Mouse (Mus musculus): ENCODE measurements at regions not wholly inside any gene's neighbourhood (a gene's known extent, or its start where the extent isn't known, plus 50 kb on each side); places are given as distances from the start of the nearest gene placed in this dataset.

DNA sequence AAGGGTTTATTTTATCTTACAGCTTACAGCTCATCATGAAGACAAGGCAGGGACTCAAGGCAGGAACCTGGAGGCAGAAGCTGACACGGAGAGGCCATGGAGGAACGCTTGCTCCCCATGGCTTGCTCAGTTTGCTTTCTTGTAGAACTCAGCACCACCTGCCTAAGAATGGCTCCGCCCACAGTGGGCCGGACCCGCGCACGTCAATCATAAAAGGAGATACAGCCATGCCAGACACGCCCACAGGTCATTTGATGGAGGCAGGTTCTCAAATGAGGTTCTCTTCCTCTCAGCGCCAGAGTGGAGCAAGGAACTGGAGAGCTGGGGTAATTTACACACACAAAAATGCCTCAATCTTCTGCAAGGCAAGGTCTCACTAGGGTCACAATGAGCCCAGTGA, 78.0 kb upstream of the 1700021F07Rik start:
- no peak overlapping the region for H3K27ac ChIP-seq (ENCODE audit: insufficient read depth, low read length)
- H3K4me1 ChIP-seq (ENCODE audit: control insufficient read depth, insufficient read depth, low read length), result no peaks in the 10 kb centered on the region
- no peak overlapping the region for H3K4me3 ChIP-seq (ENCODE audit: insufficient read depth, low read length)
- TF ChIP-seq CTCF (IDR thresholded peaks at IDR 0.05; ENCODE audit: extremely low read depth, insufficient read depth, low read length), result no peak
- TF ChIP-seq POLR2A (IDR thresholded peaks at IDR 0.05; ENCODE audit: extremely low read depth, insufficient read depth, low read length), result no peak

- H3K4me1 ChIP-seq (ENCODE audit: control insufficient read depth, insufficient read depth, low read length), result no peaks in the 10 kb centered on the region
- H3K4me3 ChIP-seq (ENCODE audit: insufficient read depth, low read length), result no peak overlapping the region
- no peak for TF ChIP-seq POLR2A (IDR thresholded peaks at IDR 0.05; ENCODE audit: extremely low read depth, insufficient read depth, low read length)
- TF ChIP-seq CTCF (IDR thresholded peaks at IDR 0.05; ENCODE audit: extremely low read depth, insufficient read depth, low read length), result no peak
- H3K27ac ChIP-seq (ENCODE audit: insufficient read depth, low read length), result no peak overlapping the region
These were observed 77.3 kb upstream of the 1700021F07Rik start for GRCm38 (mm10) chr2:173445039-173445438.

GRCm38 (mm10) chr2:173448546-173449187, 73.7 kb upstream of the 1700021F07Rik start:
- no peak for TF ChIP-seq POLR2A (IDR thresholded peaks at IDR 0.05; ENCODE audit: extremely low read depth, insufficient read depth, low read length)
- no peak for TF ChIP-seq CTCF (IDR thresholded peaks at IDR 0.05; ENCODE audit: extremely low read depth, insufficient read depth, low read length)
- Histone ChIP-seq H3K27ac (ENCODE audit: insufficient read depth, low read length) (no peak overlapping the region), H3K4me1 (ENCODE audit: control insufficient read depth, insufficient read depth, low read length) (no peaks in the 10 kb centered on the region), H3K4me3 (ENCODE audit: insufficient read depth, low read length) (no peak overlapping the region)

DNA sequence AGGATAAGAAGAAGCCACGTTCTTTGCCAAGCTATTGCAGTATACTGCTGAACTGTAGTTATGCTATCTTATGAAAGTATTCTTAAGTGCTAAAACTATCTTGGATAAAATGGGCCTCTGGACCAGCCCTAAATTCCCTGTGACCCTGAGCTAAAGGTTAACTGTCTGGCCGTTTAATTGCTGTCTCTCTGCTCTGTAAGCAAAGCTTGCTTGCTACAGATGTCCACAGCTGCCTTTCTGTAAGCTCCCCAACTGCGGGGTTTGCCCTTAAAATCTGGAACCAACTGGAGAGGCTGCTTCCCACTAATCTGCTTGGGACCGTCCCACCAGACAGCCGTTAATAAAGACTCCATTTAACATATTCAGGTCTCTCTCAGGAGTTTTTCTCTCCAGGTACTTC, 73.2 kb upstream of the 1700021F07Rik start:
- H3K4me1 ChIP-seq (ENCODE audit: control insufficient read depth, insufficient read depth, low read length), result no peaks in the 10 kb centered on the region
- H3K27ac ChIP-seq (ENCODE audit: insufficient read depth, low read length), result no peak overlapping the region
- TF ChIP-seq POLR2A (IDR thresholded peaks at IDR 0.05; ENCODE audit: extremely low read depth, insufficient read depth, low read length) (no peak), CTCF (IDR thresholded peaks at IDR 0.05; ENCODE audit: extremely low read depth, insufficient read depth, low read length) (no peak)
- H3K4me3 ChIP-seq (ENCODE audit: insufficient read depth, low read length), result no peak overlapping the region

DNA sequence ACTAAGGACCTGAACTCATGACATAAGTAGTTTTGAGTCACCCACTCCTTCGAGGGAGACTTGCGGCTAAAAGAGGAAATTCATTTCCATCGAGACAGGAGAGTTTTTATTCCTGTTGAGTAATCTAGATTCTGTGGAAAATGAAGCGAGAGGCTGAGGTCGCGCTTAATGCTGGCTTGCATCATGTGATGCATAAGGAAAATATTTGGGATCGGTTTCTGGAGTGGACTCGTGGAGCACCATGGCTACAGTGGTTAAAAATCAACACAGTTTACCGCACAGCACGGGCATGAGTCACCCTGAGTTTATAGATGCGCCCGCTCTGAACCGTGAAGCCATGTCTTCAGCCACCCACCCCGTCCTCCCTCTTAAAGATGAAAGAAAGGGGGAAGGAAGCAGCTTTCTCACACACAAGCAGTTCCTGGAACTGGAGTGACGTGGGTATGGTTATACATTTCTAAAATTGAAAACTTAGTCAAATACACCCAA, 70.3 kb upstream of the 1700021F07Rik start:
- Histone ChIP-seq H3K4me1 (ENCODE audit: control insufficient read depth, insufficient read depth, low read length) (no peaks in the 10 kb centered on the region), H3K27ac (ENCODE audit: insufficient read depth, low read length) (no peak overlapping the region), H3K4me3 (ENCODE audit: insufficient read depth, low read length) (no peak overlapping the region)
- TF ChIP-seq CTCF (IDR thresholded peaks at IDR 0.05; ENCODE audit: extremely low read depth, insufficient read depth, low read length) (no peak), POLR2A (IDR thresholded peaks at IDR 0.05; ENCODE audit: extremely low read depth, insufficient read depth, low read length) (no peak)

DNA sequence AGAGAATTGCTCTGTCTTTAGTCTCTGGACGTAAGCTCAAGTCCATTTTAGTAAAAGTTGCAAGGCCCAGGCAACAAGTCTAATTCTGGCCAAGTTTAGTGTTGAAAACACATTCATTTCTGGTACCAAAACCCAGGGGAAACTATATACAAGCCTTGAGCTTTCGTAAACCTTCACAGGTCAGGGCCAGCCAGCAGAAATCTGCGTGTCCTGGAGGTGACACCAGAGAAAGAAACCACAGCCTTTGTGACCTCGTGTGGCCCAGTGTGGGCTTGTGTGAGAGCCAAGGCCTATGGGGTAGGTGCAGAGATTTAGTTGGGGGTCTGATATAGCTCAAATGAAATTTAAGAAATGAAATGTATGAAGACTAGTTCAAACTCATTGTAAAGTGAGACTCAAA, 69.6 kb upstream of the 1700021F07Rik start:
- TF ChIP-seq CTCF (IDR thresholded peaks at IDR 0.05; ENCODE audit: extremely low read depth, insufficient read depth, low read length) (no peak), POLR2A (IDR thresholded peaks at IDR 0.05; ENCODE audit: extremely low read depth, insufficient read depth, low read length) (no peak)
- Histone ChIP-seq H3K4me3 (ENCODE audit: insufficient read depth, low read length) (no peak overlapping the region), H3K27ac (ENCODE audit: insufficient read depth, low read length) (no peak overlapping the region), H3K4me1 (ENCODE audit: control insufficient read depth, insufficient read depth, low read length) (no peaks in the 10 kb centered on the region)

DNA sequence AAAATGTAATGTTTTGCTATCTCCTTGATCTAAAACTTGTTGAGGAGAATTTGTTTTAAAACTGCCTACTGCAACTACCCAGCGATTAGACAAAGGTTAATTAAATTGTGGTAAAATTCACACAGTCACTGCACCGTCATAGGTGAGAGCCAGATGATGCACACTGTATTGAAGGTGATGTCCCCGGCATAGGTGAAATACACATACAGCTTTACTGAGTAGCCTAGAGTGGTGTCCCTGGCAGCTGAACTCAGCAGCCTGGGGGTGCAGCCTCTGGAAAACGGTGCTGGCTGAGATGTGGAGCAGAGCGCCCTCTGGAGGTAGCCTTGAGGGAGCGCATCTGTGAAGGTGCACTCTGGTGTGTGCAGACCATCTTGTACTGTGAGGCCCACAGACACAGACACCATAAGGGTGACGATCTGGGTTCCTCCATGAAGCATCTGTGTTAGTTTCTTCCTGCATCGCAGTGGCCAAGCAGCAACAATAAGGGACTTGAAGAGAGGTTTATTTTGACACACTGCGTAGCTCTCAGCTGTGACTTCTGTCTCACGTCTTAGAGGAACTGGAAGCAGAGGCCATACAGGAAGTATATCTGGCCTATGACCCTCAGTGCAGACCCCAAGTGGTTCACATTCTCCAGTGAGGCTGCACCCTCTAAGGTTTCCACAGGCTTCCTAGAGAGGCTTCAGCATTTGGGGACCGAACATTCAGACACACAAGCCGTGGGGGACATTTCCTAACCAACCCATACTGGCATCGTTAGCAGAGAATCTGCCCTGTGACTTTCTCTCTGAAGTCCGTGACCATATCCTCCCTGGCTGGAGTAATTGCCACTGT, 68.6 kb upstream of the 1700021F07Rik start:
- Histone ChIP-seq H3K27ac (ENCODE audit: insufficient read depth, low read length) (no peak overlapping the region), H3K4me1 (ENCODE audit: control insufficient read depth, insufficient read depth, low read length) (no peaks in the 10 kb centered on the region), H3K4me3 (ENCODE audit: insufficient read depth, low read length) (no peak overlapping the region)
- peak; percentile 67 for TF ChIP-seq CTCF (IDR thresholded peaks at IDR 0.05; ENCODE audit: extremely low read depth, insufficient read depth, low read length)
- TF ChIP-seq POLR2A (IDR thresholded peaks at IDR 0.05; ENCODE audit: extremely low read depth, insufficient read depth, low read length), result no peak

- Histone ChIP-seq H3K4me3 (ENCODE audit: insufficient read depth, low read length) (no peak overlapping the region), H3K4me1 (ENCODE audit: control insufficient read depth, insufficient read depth, low read length) (no peaks in the 10 kb centered on the region)
- TF ChIP-seq CTCF (IDR thresholded peaks at IDR 0.05; ENCODE audit: extremely low read depth, insufficient read depth, low read length) (no peak), POLR2A (IDR thresholded peaks at IDR 0.05; ENCODE audit: extremely low read depth, insufficient read depth, low read length) (no peak)
These were observed 67.6 kb upstream of the 1700021F07Rik start for GRCm38 (mm10) chr2:173454741-173455140.

DNA sequence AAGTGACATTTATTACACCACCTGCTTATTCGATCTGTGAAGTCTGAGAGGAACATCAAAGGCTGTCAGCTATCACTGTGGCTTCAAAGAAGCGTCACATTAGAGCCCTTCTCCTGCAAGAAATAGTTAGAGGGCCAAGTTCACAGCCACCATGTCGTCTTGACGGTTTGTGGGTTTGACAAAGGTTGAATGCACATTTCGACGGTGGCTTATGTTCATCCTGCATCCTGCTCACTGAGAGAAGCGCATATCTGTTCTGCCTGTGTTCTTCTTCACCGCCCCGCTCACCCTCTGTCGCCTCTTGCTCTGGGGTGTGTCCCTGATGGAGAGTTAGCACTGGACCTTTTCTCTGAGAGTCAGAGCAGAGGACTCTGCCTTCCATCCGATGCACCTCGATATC, 67.2 kb upstream of the 1700021F07Rik start:
- Histone ChIP-seq H3K4me3 (ENCODE audit: insufficient read depth, low read length) (no peak overlapping the region), H3K4me1 (ENCODE audit: control insufficient read depth, insufficient read depth, low read length) (no peaks in the 10 kb centered on the region), H3K27ac (ENCODE audit: insufficient read depth, low read length) (no peak overlapping the region)
- no peak for TF ChIP-seq POLR2A (IDR thresholded peaks at IDR 0.05; ENCODE audit: extremely low read depth, insufficient read depth, low read length)
- TF ChIP-seq CTCF (IDR thresholded peaks at IDR 0.05; ENCODE audit: extremely low read depth, insufficient read depth, low read length), result no peak

More at GRCm38 (mm10) chr2:173454741-173455140, 67.6 kb upstream of the 1700021F07Rik start:
- H3K27ac ChIP-seq (ENCODE audit: insufficient read depth, low read length), result no peak overlapping the region

- Histone ChIP-seq H3K27ac (ENCODE audit: insufficient read depth, low read length) (no peak overlapping the region), H3K4me1 (ENCODE audit: control insufficient read depth, insufficient read depth, low read length) (no peaks in the 10 kb centered on the region), H3K4me3 (ENCODE audit: insufficient read depth, low read length) (no peak overlapping the region)
- TF ChIP-seq CTCF (IDR thresholded peaks at IDR 0.05; ENCODE audit: extremely low read depth, insufficient read depth, low read length) (no peak), POLR2A (IDR thresholded peaks at IDR 0.05; ENCODE audit: extremely low read depth, insufficient read depth, low read length) (no peak)
These were observed 66.3 kb upstream of the 1700021F07Rik start for GRCm38 (mm10) chr2:173456083-173456482.
